Mouse (Mus musculus) left cerebral cortex, postnatal 36 days (tissue): Measurements from ENCODE around the gene Rcn2. TPM values are rescaled to one million over a fixed set of nuclear protein-coding genes. Genes with fewer than 3 reads are reported as not detected.

Experiments used
- DNase-seq, 2 experiments: peaks; one replicate each; pipeline ENCODE4 v3.0.0; 2021 to 2022; ENCODE audit warnings: low spot score in 2 of 2, mixed read lengths in 1 of 2
- intact Hi-C: fragments of 180-260 bp; cut with DNase I; formaldehyde crosslinking; loops from one replicate; pipeline ENCODE4 v1.15.1; 2025
- total RNA-seq, 2 experiments: library from RNA; stranded (reverse); gene quantifications; 2 replicates each; pipeline ENCODE4 v1.2.3; 2021

Rcn2 gene
- total RNA-seq, 2 experiments from 2014 or later: 104 to 108 TPM

GRCm38 (mm10) chr9:56090546-56091225 lies 49.0 kb downstream of the Rcn2 start:
- intact Hi-C loops: no loop called here
- DNase-seq: no peak

GRCm38 (mm10) chr9:56092102-56092501 lies 50.5 kb downstream of the Rcn2 start:
- no peak for DNase-seq
- intact Hi-C loops: no loop called here

DNA sequence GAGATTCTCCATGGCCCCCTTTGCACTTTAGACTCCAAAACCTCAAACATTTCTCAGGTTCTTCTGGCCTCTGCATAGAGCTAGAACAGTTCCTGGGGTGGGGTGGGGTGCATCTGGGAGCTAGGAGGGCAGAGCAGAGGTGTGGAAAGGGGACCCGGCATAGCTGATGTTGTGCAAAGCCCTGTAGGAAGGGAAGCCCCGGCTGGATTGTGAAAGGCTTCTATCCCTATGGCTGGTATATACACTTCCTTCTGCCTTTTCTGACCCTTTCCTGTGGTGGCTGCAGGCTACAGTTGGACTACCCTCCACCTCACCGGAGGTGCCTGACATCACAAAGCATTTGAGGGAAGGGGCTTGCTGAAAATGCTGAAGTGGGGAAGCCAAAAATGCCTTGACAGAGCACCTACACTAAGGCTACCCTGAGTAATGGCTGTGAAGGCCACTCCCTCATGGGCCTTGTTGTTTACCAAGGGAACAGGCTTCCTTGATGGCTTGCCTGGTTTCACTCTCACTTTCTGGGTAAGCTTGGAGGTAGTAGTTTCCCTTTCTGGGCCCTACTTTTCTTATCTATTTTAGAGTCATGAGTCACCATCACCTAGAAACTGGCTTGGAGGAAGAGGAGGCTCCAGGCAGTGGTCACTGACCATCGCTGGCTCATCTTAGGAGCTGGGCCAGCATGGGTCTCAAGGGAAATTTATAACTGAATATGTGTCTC lies 56.1 kb downstream of the Rcn2 start:
- no peak for DNase-seq
- intact Hi-C loops: no loop called here

- intact Hi-C loops: no loop called here
- DNase-seq: no peak
Measured at GRCm38 (mm10) chr9:56100041-56100522, 58.4 kb downstream of the Rcn2 start.

- intact Hi-C loops: no loop called here
- no peak for DNase-seq
Measured at GRCm38 (mm10) chr9:56101022-56101421, 59.4 kb downstream of the Rcn2 start.

GRCm38 (mm10) chr9:56104921-56105320 lies 63.3 kb downstream of the Rcn2 start:
- intact Hi-C loops: no loop called here
- DNase-seq: no peak

DNA sequence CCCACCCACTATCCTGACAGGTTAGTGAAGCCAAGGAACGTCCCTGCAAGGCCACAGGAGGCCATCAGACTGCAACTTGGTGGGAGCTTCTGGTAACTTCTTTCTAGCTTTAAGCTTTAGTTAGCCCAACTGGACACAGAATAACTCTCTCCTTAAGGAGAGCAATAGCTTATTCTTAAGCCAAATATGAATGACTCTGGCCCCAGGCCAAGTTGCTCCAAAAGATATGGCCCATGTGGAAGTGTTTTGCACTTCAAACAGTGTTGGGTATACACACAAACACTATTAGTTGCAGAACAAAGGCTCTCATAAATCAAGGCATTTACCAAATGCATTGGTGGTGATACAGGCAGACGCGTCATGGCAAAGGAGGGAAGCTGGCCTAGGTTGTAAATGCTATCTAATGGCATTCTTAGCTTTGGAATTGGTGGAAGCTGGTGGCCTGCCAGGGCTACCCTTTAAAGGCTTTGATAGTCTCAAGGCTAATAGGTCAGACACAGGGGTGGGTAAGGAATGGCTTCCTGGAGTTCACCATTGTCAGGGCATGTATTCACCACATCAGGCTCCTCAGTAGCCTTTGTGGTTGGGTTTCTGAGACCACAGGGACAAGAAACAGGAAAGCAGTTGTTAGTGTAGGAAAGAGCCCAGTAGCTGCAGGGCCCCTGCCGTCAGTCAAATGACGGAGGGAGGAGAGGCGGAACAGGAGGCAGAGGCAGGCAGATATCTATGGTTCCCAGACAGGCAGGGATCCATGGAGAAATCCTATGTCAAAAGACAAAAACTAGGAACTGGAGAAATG lies 64.8 kb downstream of the Rcn2 start:
- intact Hi-C loops: no loop called here

DNA sequence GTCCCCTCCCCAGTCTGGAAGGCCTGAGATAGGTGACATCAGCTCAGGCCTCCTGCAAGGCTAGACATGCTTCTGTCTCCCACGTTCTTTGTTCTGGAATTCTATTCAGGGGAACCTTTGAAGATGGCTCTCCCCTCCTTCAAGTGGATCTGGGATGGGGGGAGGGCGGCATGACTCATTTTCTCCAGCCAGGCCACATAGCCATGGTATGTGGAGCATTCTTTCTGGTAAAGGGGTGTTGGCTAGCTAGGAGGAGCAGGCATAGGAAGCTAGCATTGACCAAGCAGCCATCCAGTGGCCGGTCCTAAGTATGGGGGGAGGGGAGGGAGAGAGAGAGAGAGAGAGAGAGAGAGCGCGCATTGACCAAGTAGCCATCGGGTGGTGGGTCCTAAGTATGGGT lies 65.9 kb downstream of the Rcn2 start:
- DNase-seq: no peak
- intact Hi-C loops: no loop called here

More for the DNA sequence above, 64.8 kb downstream of the Rcn2 start:
- DNase-seq: no peak

DNA sequence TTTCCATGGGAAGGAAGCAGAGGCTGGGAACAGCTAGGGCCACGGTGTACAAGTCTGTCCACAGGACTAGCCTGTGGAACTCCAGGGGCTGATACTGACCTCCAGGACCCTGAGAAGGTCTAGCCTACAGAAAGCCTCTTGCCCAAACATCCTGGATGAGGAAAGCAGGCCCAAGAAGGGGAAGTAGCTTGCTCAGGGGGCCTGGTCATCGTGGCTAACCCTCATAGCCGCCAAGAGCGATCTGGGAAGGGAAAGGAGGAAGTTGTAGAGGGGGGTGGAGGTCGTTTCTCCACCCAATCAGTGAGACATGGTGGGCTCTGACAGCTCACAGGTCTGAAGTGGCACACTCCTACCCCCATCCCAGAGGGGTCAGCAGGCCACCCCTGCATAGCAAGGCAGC lies 66.5 kb downstream of the Rcn2 start:
- DNase-seq: no peak
- intact Hi-C loops: no loop called here

Other genes starting within 250 kb of the Rcn2 start
- gene Scaper, start 103.7 kb upstream of the Rcn2 start, total RNA-seq: 10 to 100 TPM; 29.5 to 31.1 TPM
- not detected for gene 4930563M21Rik, start 31.3 kb upstream of the Rcn2 start, total RNA-seq
- 1 to 10 TPM; 1.9 to 2.6 TPM for gene Pstpip1, start 48.1 kb downstream of the Rcn2 start, total RNA-seq
- gene Tspan3, start 123.6 kb downstream of the Rcn2 start, total RNA-seq: 100 to 1,000 TPM; 345 to 387 TPM